Mouse (Mus musculus) heart, postnatal 0 days (tissue): Measurements from ENCODE around the gene Sbk2. TPM values are rescaled to one million over a fixed set of nuclear protein-coding genes. Genes with fewer than 3 reads are reported as not detected.

Source experiments
- ATAC-seq: fragments of 200-750 bp; cut with Nextera tagmentation; 2 replicates; pipeline ENCODE4 v1.8.0; 2017; ENCODE audit warnings: low read depth, moderate number of reproducible peaks, moderate library complexity; ENCODE audit not compliant: insufficient read depth
- DNase-seq: peaks from one replicate; pipeline ENCODE4 v3.0.0-alpha.2; 2016; ENCODE audit warnings: low spot score
- H3K27ac ChIP-seq: fragments of 300-500 bp; sonication (generic); 2 replicates; pipeline ENCODE4 v1.5.1; 2014; ENCODE audit warnings: low read depth, mild to moderate bottlenecking
- H3K27me3 ChIP-seq: fragments of 300-500 bp; sonication (generic); 2 replicates; pipeline ENCODE4 v1.6.1; 2014; ENCODE audit warnings: low read length, mixed read lengths; ENCODE audit not compliant: control insufficient read depth, insufficient read depth
- H3K36me3 ChIP-seq: fragments of 300-500 bp; sonication (generic); replicated peaks from 2 replicates; pipeline ENCODE4 v1.6.1; 2014; ENCODE audit warnings: low read length, mixed read lengths; ENCODE audit not compliant: control insufficient read depth, insufficient read depth
- H3K4me1 ChIP-seq: fragments of 300-500 bp; sonication (generic); 2 replicates; pipeline ENCODE4 v1.6.1; 2014; ENCODE audit warnings: antibody characterized with exemption; ENCODE audit not compliant: control insufficient read depth, insufficient read depth
- H3K4me2 ChIP-seq: fragments of 300-500 bp; sonication (generic); 2 replicates; pipeline ENCODE4 v1.6.1; 2014; ENCODE audit warnings: low read depth, mild to moderate bottlenecking, low read length, moderate library complexity
- H3K4me3 ChIP-seq: fragments of 300-500 bp; sonication (generic); 2 replicates; pipeline ENCODE4 v1.5.1; 2014; ENCODE audit warnings: low read depth, low read length
- H3K9ac ChIP-seq: fragments of 300-500 bp; sonication (generic); replicated peaks from 2 replicates; pipeline ENCODE4 v1.6.1; 2014; ENCODE audit warnings: low read depth, low read length, mixed read lengths
- H3K9me3 ChIP-seq: fragments of 300-500 bp; sonication (generic); replicated peaks from 2 replicates; pipeline ENCODE4 v1.6.1; 2016; ENCODE audit warnings: low read length; ENCODE audit not compliant: control insufficient read depth
- CTCF ChIP-seq: IDR thresholded peaks from 2 replicates; pipeline ENCODE4 v1.5.1; 2016; ENCODE audit warnings: antibody characterized with exemption, control low read depth, low read depth
- EP300 ChIP-seq: IDR thresholded peaks from 2 replicates; pipeline ENCODE4 v1.6.1; 2016; ENCODE audit warnings: antibody characterized with exemption, low read depth
- WGBS: fragments of 180-500 bp; shearing (Covaris S2); extraction: QIAGEN DNeasy Blood & Tissue Kit; methylation state at CpG from one replicate; pipeline ENCODE4 v1.1.7; 2014; 5-methylcytosine and 5-hydroxymethylcytosine counted together
- polyA plus RNA-seq: library from polyadenylated mRNA; unstranded; fragments of >200 nt; fragmentation: Nextera tagmentation; extraction: Ambion mirVana; gene quantifications from 2 replicates; pipeline ENCODE4 v1.2.1, GENCODE M21; 2015
- total RNA-seq: library from RNA; depleted of rRNA; stranded (reverse); fragments of >200 nt; gene quantifications from 2 replicates; pipeline ENCODE4 v1.2.3, GENCODE M21; 2014; ENCODE audit warnings: low replicate concordance

The Sbk2 gene
- total and polyA plus RNA-seq, 2 experiments from 2014 or later = 16.4 to 22.0 TPM

GRCm38 (mm10) chr7:4937392-4937791 is 26.8 kb downstream of the Sbk2 start:
- DNase-seq = no peak
- Histone ChIP-seq H3K27ac (no peak overlapping the region), H3K9ac (no peak overlapping the region), H3K9me3 (no peaks in the 10 kb centered on the region), H3K4me3 (no peak overlapping the region), H3K4me2 (no peak overlapping the region), H3K4me1 (no peaks in the 10 kb centered on the region), H3K27me3 (no peaks in the 10 kb centered on the region), H3K36me3 (no peaks in the 10 kb centered on the region; the same call in 1 of the 2 replicates)
- WGBS = 66% methylated on average over 11 of the region's 11 CpGs
- no peak for TF ChIP-seq EP300
- no peak for TF ChIP-seq CTCF
- ATAC-seq = no peak

GRCm38 (mm10) chr7:4936832-4937231 is 27.4 kb downstream of the Sbk2 start:
- 49% methylated on average over 10 of the region's 10 CpGs for WGBS
- ATAC-seq (no peak), DNase-seq (no peak)
- Histone ChIP-seq H3K9me3 (no peaks in the 10 kb centered on the region), H3K27me3 (no peaks in the 10 kb centered on the region), H3K27ac (no peak overlapping the region), H3K4me2 (no peak overlapping the region), H3K36me3 (no peaks in the 10 kb centered on the region; the same call in 1 of the 2 replicates), H3K9ac (no peak overlapping the region), H3K4me1 (no peaks in the 10 kb centered on the region), H3K4me3 (no peak overlapping the region)
- TF ChIP-seq CTCF = no peak
- TF ChIP-seq EP300 = no peak

GRCm38 (mm10) chr7:4934160-4934914 is 29.9 kb downstream of the Sbk2 start:
- DNase-seq (no peak), ATAC-seq (no peak)
- Histone ChIP-seq H3K9me3 (no peaks in the 10 kb centered on the region), H3K36me3 (no peaks in the 10 kb centered on the region; the same call in 1 of the 2 replicates), H3K9ac (no peak overlapping the region), H3K27ac (no peak overlapping the region), H3K27me3 (no peaks in the 10 kb centered on the region), H3K4me2 (no peak overlapping the region), H3K4me3 (no peak overlapping the region), H3K4me1 (no peaks in the 10 kb centered on the region)
- TF ChIP-seq CTCF = no peak
- TF ChIP-seq EP300 = no peak
- WGBS = 71% methylated on average over 4 of the region's 4 CpGs

DNA sequence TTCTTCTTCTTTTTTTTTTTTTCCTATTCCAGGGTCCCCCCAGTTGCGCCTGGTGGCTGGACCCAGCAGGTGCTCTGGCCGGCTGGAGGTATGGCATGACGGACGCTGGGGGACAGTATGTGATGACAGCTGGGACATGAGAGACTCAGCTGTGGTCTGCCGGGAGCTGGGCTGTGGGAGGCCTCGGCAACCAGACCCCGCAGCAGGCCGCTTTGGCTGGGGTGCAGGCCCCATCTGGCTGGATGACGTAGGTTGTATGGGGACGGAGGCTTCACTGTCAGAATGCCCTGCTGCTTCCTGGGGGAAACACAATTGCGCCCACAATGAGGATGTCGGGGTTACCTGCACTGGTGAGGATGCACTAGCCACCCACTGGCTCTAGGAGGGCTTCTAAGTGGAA is 31.1 kb downstream of the Sbk2 start:
- ATAC-seq (no peak), DNase-seq (no peak)
- H3K9me3 ChIP-seq = no peaks in the 10 kb centered on the region
- no peaks in the 10 kb centered on the region for H3K4me1 ChIP-seq
- no peak overlapping the region for H3K4me3 ChIP-seq
- no peak overlapping the region for H3K4me2 ChIP-seq
- no peaks in the 10 kb centered on the region; the same call in 1 of the 2 replicates for H3K36me3 ChIP-seq
- no peak overlapping the region for H3K27ac ChIP-seq
- no peak overlapping the region for H3K9ac ChIP-seq
- no peaks in the 10 kb centered on the region for H3K27me3 ChIP-seq
- 53% methylated on average over 12 of the region's 12 CpGs for WGBS
- TF ChIP-seq EP300 = no peak
- TF ChIP-seq CTCF = no peak

GRCm38 (mm10) chr7:4928323-4928722 is 35.9 kb downstream of the Sbk2 start:
- Histone ChIP-seq H3K9me3 (no peaks in the 10 kb centered on the region), H3K27me3 (no peaks in the 10 kb centered on the region), H3K9ac (no peak overlapping the region), H3K4me2 (no peak overlapping the region), H3K36me3 (no peaks in the 10 kb centered on the region), H3K4me1 (peaks cover 12% of the 10 kb centered on the region), H3K4me3 (no peak overlapping the region), H3K27ac (no peak overlapping the region)
- no peak for DNase-seq
- TF ChIP-seq CTCF = no peak
- no peak for TF ChIP-seq EP300
- 73% methylated on average over 17 of the region's 17 CpGs for WGBS
- ATAC-seq = no peak

DNA sequence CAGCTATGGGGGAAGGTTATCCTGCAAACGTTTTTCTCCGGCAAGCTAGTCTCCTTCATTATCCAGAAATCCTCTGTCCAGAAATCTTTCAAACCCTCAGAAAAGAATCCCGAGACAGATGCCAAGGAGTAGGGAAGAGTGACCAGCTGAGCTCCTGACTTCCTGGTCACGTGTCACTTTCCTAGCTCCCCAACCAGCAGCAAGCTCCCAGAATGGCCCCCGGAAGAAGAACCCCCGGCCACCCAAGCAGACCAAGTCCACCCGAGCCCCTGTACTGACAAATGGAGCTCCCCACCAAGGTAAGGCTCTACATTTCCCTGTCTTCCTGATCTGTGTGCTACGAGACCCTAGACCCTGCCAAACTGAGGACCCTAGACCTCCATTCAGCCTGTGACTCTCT is 36.5 kb downstream of the Sbk2 start:
- 60% methylated on average over 8 of the region's 8 CpGs for WGBS
- Histone ChIP-seq H3K36me3 (no peaks in the 10 kb centered on the region), H3K27ac (no peak overlapping the region), H3K9me3 (no peaks in the 10 kb centered on the region), H3K4me2 (no peak overlapping the region), H3K4me3 (no peak overlapping the region), H3K9ac (no peak overlapping the region), H3K27me3 (no peaks in the 10 kb centered on the region), H3K4me1 (peaks cover 18% of the 10 kb centered on the region)
- no peak for DNase-seq
- TF ChIP-seq CTCF (no peak), EP300 (no peak)
- ATAC-seq = no peak
